Mouse (Mus musculus): Measurements from ENCODE around the gene Noto. TPM values are rescaled to one million over a fixed set of nuclear protein-coding genes. Genes with fewer than 3 reads are reported as not detected.
A peak's percentile ranks its signal among the peaks of the same experiment; 100 is the strongest.

Gene Noto
- total RNA-seq (2015; ENCODE audit: low replicate concordance) = not detected in 2 replicates
- not detected in 2 replicates for total RNA-seq (2017; ENCODE audit: low replicate concordance)

- no peak for ATAC-seq (replicated peaks; ENCODE audit: low FRiP score, poor library complexity, severe bottlenecking)
Measured at GRCm38 (mm10) chr6:85423836-85424379, at the start of gene Noto. TSS of gene Noto (plus strand) at chr6:85423886.

DNA sequence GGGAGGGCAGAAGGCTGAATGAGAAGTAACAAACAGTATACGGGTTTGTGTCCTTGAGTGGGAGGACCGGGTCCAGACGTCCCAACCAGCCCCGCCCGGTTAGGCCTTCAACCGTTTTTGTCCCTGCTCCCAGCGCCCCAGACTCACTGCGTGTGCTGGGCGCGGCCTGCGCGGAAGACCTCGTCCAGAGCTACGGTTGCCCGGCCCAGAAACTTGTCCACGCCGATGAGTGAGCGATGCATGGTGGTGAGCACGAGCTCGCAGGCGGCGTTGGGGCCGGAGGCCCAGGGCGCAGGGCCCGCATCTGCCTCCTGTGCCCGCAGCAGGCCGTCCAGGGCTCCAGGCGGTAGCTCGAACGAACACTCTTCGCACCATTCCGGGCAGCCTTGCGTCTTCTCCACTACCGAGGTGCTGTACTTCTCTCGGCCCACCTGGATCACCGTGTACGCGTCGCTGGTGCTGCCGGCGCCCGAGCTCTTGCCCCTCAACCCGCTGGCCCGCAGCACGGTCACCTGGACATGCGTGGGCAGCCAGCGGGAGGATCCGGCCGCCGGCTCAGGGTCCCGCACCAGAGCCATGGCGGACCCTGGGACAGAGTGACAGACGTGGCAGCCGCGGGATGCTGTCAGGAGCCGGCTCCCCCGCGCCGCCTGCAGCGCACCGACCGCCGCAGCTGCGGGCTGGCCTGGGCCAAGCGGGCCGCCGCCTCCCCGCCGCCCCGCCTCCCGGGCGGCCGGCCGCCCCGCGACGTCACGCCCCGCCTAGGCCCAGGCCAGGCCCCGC is 49.5 kb upstream of the Noto start, which contains the start of gene Rab11fip5:
Gene Rab11fip5, minus strand, starts transcription at position 684 of the 783 bp plus-strand sequence.
- ATAC-seq (replicated peaks; ENCODE audit: low FRiP score, poor library complexity, severe bottlenecking) = no peak

GRCm38 (mm10) chr6:85374734-85375114 is 49.0 kb upstream of the Noto start:
- peak; percentile 93 for ATAC-seq (replicated peaks; ENCODE audit: low FRiP score, poor library complexity, severe bottlenecking)

DNA sequence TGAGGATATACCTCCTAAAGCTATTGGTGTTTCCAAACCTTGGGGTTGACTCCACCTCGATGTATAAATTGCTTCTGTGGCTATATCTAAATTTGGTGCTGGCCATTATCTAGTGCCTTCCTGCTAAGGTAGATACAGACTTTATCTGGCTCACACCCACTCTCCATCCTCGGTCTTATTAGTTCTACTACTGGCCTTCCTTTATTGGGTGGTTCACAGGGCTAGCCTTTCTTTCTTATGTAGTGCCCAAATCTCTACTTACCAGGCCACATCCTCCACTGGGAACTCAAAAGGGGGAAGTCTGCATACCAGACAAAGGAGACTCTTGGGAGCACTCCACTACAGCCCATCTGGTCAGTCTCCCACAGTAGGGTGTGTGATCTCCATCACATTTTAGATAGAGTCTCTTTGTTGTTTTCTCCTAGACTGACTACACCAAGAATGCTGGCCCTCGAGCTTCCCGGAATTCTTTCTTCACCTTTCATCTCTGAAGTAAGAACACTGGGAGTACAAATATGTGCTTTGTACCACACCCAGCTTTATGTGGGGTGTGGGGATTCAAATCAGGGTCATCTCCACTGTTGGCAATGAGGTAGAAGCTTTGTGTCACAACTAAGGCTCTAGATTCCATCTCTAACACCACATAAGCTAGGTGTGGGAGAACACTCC is 46.5 kb upstream of the Noto start:
- no peak for ATAC-seq (replicated peaks; ENCODE audit: low FRiP score, poor library complexity, severe bottlenecking)

- no peak for ATAC-seq (replicated peaks; ENCODE audit: low FRiP score, poor library complexity, severe bottlenecking)
Measured at GRCm38 (mm10) chr6:85377876-85378275, 45.8 kb upstream of the Noto start.

- no peak for ATAC-seq (replicated peaks; ENCODE audit: low FRiP score, poor library complexity, severe bottlenecking)
Measured at GRCm38 (mm10) chr6:85378629-85379028, 45.1 kb upstream of the Noto start.

DNA sequence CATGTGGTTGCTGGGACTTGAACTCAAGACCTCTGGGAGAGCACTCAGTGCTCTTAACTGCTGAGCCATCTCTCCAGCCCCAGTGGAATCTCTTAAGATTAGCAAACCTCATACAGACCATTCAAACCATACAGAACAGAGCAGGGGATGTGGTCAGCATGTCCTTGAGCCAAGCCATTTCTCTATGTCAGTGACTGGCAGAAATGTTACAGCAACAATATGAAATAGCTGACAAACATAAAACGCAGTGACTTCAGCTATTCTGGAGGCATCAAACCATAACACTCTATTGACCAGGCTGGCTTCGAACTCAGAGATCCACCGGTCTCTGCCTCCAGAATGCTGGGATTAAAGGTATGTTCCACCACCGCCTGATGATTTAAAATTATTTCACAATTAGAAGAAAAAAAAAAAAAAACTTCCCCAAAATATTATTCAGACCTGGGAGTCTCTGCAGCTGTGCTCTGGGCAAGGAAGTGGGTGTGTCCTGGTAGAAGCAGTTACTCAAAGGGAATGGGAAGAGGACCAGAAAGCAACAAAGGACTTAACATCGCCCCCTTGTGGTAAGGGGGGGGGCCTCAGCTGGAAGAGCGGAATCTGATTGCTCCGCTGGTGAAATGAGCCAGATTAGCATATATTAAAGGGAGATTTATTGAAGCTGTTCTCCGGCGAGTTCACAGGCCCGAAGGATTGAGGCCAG is 43.3 kb upstream of the Noto start:
- peak; percentile 62 for ATAC-seq (replicated peaks; ENCODE audit: low FRiP score, poor library complexity, severe bottlenecking)

DNA sequence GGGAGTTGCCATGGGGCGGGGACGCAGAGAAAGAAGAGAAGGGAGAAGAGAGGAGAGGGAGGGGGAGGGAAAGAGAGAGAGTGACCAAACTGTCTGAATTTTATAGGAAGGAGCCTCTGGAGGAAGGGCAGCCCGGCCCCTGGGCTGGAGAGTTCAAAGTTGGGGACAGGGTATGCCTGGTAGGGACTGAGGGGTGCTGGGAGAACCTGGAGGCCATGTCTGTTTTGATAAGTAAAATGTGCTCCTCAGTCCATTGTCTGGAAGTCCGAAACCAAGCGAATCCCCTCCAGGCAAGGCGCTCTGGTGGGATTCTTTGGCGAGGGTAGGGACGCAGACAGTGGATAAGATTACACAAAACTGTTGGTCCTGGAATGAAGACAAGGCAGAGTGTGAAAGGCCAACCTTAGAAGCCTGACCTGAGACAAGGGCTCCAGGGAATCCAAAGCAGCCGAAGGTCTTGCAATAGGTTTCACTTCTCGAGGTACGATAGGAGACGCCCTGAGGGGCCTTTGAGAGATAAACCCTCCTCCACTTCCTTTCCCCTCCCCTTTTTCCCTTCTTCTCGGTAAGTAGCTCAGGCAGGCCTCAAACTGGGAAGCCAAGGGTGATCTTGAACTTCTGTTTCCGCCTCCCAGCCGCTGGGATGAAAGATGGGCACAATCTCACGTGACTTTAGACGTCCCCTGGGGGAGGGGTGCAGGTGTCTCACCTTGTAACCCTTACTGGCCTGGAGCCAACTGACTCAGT is 42.6 kb upstream of the Noto start:
- ATAC-seq (replicated peaks; ENCODE audit: low FRiP score, poor library complexity, severe bottlenecking) = peak; percentile 20; the same call in 1 of the 2 replicates

- ATAC-seq (replicated peaks; ENCODE audit: low FRiP score, poor library complexity, severe bottlenecking) = no peak
Measured at GRCm38 (mm10) chr6:85381648-85382020, 42.1 kb upstream of the Noto start.

DNA sequence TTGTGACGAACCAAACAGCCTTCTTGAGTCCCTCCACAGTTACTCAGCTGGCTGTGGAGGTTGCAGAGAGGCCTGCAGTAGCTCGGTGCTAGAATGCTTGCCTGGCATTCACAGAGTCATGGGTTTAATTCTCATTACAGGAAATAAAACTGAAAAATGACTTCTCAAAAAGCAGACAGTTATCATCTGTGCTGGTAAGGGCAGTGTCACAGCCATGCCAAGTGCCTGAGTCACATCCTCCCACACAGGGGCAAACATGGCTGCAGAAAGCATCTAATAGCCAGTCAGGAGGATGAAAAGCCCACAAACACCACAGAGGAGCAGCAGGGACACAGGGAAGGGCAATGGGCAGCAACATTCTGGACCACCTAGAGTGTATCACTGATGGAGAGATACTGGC is 40.9 kb upstream of the Noto start:
- ATAC-seq (replicated peaks; ENCODE audit: low FRiP score, poor library complexity, severe bottlenecking) = no peak

DNA sequence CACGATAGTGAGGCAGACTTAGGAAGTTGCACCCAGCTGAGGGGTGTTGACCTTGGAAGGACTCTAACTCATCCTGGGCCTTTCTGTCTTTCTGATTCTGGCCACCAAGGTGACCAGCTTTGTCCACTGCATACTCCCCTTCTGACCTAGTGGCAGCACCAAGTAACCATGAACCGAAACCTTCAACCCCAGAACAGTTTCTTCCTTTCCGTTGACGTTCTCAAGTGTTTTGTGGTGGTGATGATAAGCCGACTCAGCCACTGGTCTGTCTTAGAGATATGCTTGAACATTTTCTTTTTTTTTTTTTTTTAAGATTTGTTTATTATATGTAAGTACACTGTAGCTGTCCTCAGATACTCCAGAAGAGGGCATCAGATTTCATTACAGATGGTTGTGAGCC is 35.1 kb upstream of the Noto start:
- ATAC-seq (replicated peaks; ENCODE audit: low FRiP score, poor library complexity, severe bottlenecking) = no peak

DNA sequence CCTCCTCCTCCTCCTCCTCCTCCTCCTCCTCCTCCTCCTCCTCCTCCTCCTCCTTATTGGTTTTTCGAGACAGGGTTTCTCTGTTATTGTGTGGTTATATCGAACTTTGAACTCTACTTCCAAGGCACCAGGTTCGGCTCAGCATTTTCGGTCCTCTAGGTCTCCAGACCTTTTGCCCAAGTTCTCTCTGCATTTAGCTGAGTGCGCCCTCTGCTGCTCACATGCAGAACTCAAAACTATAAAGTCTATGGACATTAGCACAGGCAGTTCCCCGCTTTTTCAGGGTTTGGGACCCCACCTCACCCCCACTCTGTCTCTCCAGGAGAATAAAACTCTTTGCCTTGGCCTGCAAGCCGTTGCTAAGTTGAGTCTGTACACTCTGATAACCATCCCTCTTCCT is 31.9 kb upstream of the Noto start:
- no peak for ATAC-seq (replicated peaks; ENCODE audit: low FRiP score, poor library complexity, severe bottlenecking)

GRCm38 (mm10) chr6:85395360-85395759 is 28.3 kb upstream of the Noto start:
- no peak for ATAC-seq (replicated peaks; ENCODE audit: low FRiP score, poor library complexity, severe bottlenecking)

DNA sequence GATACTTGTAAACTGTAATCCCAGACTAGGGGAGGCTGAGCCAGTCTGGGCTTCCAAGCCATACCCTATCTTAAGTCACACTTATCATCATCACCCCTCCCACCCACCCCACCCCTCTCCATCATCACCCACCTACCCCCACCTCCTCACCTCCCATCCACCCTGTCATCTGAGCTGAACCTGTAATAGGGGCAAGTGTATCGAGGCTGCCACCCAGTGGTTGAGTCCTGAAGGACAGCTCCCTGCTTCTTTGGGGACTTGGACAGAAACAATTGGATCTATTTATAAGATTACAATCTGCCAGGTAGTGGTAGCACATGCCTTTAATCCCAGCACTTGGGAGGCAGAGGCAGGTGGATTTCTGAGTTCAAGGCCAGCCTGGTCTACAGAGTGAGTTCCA is 26.5 kb upstream of the Noto start:
- ATAC-seq (replicated peaks; ENCODE audit: low FRiP score, poor library complexity, severe bottlenecking) = no peak

GRCm38 (mm10) chr6:85399715-85400114 is 24.0 kb upstream of the Noto start:
- ATAC-seq (replicated peaks; ENCODE audit: low FRiP score, poor library complexity, severe bottlenecking) = no peak

GRCm38 (mm10) chr6:85402613-85403012 is 21.1 kb upstream of the Noto start:
- no peak for ATAC-seq (replicated peaks; ENCODE audit: low FRiP score, poor library complexity, severe bottlenecking)

DNA sequence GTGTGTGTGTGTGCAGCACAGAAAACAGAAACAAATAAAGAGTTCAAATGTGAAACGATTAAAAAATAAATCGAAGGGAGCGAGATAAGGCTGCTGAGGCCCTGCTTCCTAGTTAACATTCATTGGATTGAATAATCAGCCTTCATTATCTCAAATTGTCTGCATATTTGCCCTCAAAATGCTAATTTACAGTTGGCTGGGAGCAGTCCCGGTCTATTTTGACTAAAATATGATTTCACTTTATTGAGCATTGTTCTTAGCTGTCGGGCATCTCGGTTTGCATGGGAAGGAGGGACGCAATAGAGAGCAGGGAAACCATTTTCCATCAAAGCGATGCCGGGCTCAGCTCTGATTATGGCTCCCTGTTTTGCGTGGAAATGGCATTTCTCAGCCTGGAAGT is 20.6 kb upstream of the Noto start:
- ATAC-seq (replicated peaks; ENCODE audit: low FRiP score, poor library complexity, severe bottlenecking) = no peak

- ATAC-seq (replicated peaks; ENCODE audit: low FRiP score, poor library complexity, severe bottlenecking) = no peak
Measured at GRCm38 (mm10) chr6:85409003-85409402, 14.7 kb upstream of the Noto start.

DNA sequence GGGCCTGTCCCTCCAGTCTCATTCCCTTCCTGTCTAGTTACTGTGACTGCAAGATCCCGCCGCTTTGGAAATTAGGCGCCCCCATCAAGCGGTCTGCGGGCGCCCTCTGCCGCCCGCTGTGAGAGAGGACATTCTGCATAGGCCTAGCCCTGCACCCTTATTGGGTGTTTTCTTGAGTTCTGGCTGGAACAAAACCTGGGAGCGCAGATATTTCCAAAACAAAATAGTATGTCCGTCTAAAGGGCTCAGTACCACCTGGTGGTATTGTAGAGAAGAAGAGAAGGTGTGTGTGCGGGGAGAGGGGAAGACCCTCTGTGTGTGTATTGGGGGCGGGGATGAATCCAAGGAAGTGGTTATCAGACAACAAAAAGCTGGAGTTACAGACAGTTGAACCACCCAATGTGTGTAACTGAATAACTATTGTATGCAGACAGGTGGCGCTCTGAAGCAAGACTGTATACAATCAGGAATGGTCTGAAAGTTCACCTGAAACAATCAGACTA is 12.9 kb upstream of the Noto start:
- ATAC-seq (replicated peaks; ENCODE audit: low FRiP score, poor library complexity, severe bottlenecking) = no peak

DNA sequence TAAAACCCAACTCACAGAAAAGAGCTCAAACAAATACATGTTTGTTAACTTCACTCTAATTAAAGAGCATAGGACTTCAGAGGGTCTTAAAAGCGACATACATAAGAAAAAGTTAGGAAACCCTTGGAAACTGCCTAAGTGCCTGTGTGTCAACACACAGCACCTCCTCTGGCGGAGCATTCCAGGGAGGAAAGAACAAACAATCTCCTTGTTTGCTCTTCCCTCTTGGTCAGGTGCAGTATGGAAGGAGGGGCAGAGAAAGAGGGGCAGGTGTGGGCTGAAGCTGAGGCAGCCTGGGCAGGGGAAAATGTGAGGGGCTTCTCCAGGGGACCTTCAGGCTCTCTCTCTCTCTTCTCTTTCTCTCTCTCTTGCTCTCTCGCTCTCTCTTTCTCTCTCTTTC is 7.9 kb upstream of the Noto start:
- no peak for ATAC-seq (replicated peaks; ENCODE audit: low FRiP score, poor library complexity, severe bottlenecking)

Measured in erythroid progenitor cell, adult 5-6 weeks (primary cell).